Mouse (Mus musculus): Measurements from ENCODE around the gene Masp2. TPM values are rescaled to one million over a fixed set of nuclear protein-coding genes. Genes with fewer than 3 reads are reported as not detected.

Gene Masp2
- total and polyA plus RNA-seq, 3 experiments: 0.11 to 0.85 (median 0.21) TPM

DNA sequence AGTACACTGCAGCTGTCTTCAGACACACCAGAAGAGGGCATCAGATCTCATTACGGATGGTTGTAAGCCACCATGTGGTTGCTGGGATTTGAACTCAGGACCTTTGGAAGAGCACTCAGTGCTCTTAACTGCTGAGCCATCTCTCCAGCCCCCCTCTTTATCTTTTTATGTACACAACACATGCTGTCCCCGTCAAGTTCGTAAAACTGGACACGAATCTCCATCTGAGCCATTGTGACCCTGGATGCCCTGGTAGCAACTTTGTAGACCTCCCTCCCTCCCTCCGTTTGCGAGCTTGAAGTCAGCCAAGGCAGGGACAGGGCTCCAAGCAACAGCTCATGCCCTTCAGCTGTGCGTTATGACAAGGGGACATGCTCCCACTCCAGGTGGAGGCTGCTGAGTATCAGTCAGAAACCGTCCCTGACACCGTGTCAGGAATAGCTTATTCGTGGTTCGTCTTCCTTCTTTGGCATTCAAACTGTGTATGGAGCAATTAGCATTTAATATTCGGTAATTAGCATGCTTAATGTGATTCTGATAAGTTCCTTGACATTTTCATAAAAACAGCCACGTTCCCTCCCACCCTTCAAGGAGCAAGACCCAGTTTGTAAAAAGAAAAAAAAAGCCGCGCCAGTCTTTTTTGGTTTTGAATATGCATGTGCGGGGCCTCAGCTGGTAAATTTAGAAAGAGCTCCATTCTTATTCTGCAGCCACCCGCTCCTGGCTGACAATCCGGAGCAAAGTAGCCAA is 11.8 kb upstream of the Masp2 start:
- peaks cover 15 to 29% of the 10 kb centered on the region in 2 experiments for H3K4me1 ChIP-seq (ENCODE audit: control insufficient read depth in 1 of 2, insufficient read depth in 2 of 2)
- H3K9ac ChIP-seq (ENCODE audit: insufficient read depth, low read depth): peak overlapping the region; percentile 42; the same call in 1 of the 2 replicates
- peaks cover 23 to 33% of the 10 kb centered on the region in 2 experiments for H3K36me3 ChIP-seq (replicated peaks in 1 of 2; ENCODE audit: control insufficient read depth in 1 of 2, insufficient read depth in 1 of 2, low read length in 1 of 2)
- H3K4me3 ChIP-seq (replicated peaks in 1 of 3; ENCODE audit: low read depth in 2 of 3, low read length in 2 of 3, poor library complexity in 1 of 3): peak overlapping the region; percentile 57 to 88 (median 58)
- H3K27ac ChIP-seq (ENCODE audit: insufficient read depth, low read depth): peak overlapping the region; percentile 70
- peak overlapping the region; percentile 80 for H3K4me2 ChIP-seq (ENCODE audit: insufficient read depth, low read depth, poor library complexity, severe bottlenecking)
- peaks cover 12% of the 10 kb centered on the region for H3K9me3 ChIP-seq (replicated peaks; ENCODE audit: low read length)
- H3K27me3 ChIP-seq (replicated peaks): no peaks in the 10 kb centered on the region
- dilution Hi-C loops (cut with MboI; ENCODE audit: extremely low pct_ligation_motif_present, extremely low pct_unique_long_range_greater_than_20kb, low sequenced_read_pairs): no loop called here
- H3K79me2 ChIP-seq (replicated peaks; ENCODE audit: control insufficient read depth, extremely low read depth, insufficient read depth, poor library complexity, severe bottlenecking): peaks cover 27% of the 10 kb centered on the region
- in situ Hi-C loops (cut with MboI; ENCODE audit: low pct_ligation_motif_present, low pct_unique_long_range_greater_than_20kb, low sequenced_read_pairs): no loop called here
- DNase-seq (ENCODE audit: extremely low read depth): peak; percentile 47
- TF ChIP-seq HCFC1 (IDR thresholded peaks at IDR 0.05; ENCODE audit: low read depth, low read length): no peak
- no peak for TF ChIP-seq ETS1 (conservative IDR thresholded peaks at IDR 0.05; ENCODE audit: low read depth, low read length)
- peak; percentile 95 for TF ChIP-seq ZNF384 (IDR thresholded peaks at IDR 0.05; ENCODE audit: low read depth, low read length)

DNA sequence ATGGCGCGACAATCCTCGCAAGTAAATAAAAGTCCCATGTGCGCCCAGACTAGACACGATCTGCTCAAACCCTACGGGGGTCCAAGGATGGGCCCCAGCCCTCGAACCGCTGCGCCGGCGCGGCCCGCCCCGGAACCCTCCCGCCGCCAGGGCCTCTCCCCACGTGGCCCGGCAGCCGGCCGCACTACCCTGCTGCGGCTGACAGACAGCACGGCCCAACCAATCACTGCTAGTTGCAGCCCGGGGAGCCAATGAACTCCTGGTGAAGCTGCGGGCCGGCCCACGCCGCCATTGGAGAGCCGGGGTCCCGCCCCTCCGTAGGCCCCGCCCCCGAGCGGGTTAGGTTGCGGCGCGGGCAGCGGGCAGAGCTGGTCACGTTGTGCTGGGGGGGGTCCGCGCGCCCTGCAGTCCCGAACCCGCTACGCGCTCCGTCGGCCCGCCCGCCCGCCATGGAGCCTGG is 11.2 kb upstream of the Masp2 start, which contains the start of gene Srm:
Gene Srm (plus strand): TSS at position 333 of the 460 bp plus-strand sequence.
- in situ Hi-C loops (cut with MboI; ENCODE audit: low pct_ligation_motif_present, low pct_unique_long_range_greater_than_20kb, low sequenced_read_pairs): no loop called here
- no peak for TF ChIP-seq RAD21 (IDR thresholded peaks at IDR 0.05; ENCODE audit: low read depth, low read length)
- peak; percentile 78 for TF ChIP-seq HCFC1 (IDR thresholded peaks at IDR 0.05; ENCODE audit: low read depth, low read length)
- peak; percentile 90 for TF ChIP-seq USF1 (IDR thresholded peaks at IDR 0.05; ENCODE audit: low read depth, low read length)
- no peak for TF ChIP-seq GABPA (IDR thresholded peaks at IDR 0.05; ENCODE audit: insufficient replicate concordance, low read depth, low read length)
- no peak for TF ChIP-seq E2F4 (IDR thresholded peaks at IDR 0.05; ENCODE audit: insufficient replicate concordance, low read depth, low read length)
- TF ChIP-seq MEF2A (IDR thresholded peaks at IDR 0.05; ENCODE audit: borderline replicate concordance, low read depth, low read length): peak; percentile 76
- TF ChIP-seq ZKSCAN1 (IDR thresholded peaks at IDR 0.05; ENCODE audit: borderline replicate concordance, low read depth, low read length): no peak
- TF ChIP-seq ETS1 (conservative IDR thresholded peaks at IDR 0.05; ENCODE audit: low read depth, low read length): peak; percentile 46; the same call in 1 of the 2 replicates
- TF ChIP-seq ZMIZ1 (IDR thresholded peaks at IDR 0.05; ENCODE audit: low read depth, low read length): peak; percentile 69; the same call in 1 of the 2 replicates
- TF ChIP-seq JUN (IDR thresholded peaks at IDR 0.05; ENCODE audit: insufficient read depth, low read depth, low read length): no peak
- peak; percentile 93 for TF ChIP-seq MAX (IDR thresholded peaks at IDR 0.05; ENCODE audit: low read length)
- peak; percentile 73 for TF ChIP-seq ELF1 (IDR thresholded peaks at IDR 0.05; ENCODE audit: low read depth, low read length)
- peak; percentile 65; the same call in 1 of the 2 replicates for TF ChIP-seq TCF12 (IDR thresholded peaks at IDR 0.05; ENCODE audit: low read depth, low read length)
- TF ChIP-seq MXI1 (IDR thresholded peaks at IDR 0.05; ENCODE audit: low read depth, low read length): peak; percentile 97
- peak; percentile 75 for TF ChIP-seq POLR2A (IDR thresholded peaks at IDR 0.05; ENCODE audit: low read depth, low read length)
- no peak for TF ChIP-seq CHD1 (IDR thresholded peaks at IDR 0.05; ENCODE audit: low read depth, low read length)
- TF ChIP-seq KAT2A (IDR thresholded peaks at IDR 0.05; ENCODE audit: insufficient replicate concordance, low read length): peak; percentile 80; the same call in 1 of the 2 replicates
- TF ChIP-seq NELFE (IDR thresholded peaks at IDR 0.05; ENCODE audit: low read depth, low read length): peak; percentile 87
- TF ChIP-seq EP300 (IDR thresholded peaks at IDR 0.05; ENCODE audit: low read length): no peak
- peak; percentile 96 for TF ChIP-seq CHD2 (IDR thresholded peaks at IDR 0.05; ENCODE audit: low read length)
- peak; percentile 77; the same call in 1 of the 2 replicates for TF ChIP-seq SIN3A (IDR thresholded peaks at IDR 0.05; ENCODE audit: low read length)
- TF ChIP-seq PAX5 (IDR thresholded peaks at IDR 0.05; ENCODE audit: low read length): no peak
- peak; percentile 67; the same call in 1 of the 2 replicates for TF ChIP-seq BHLHE40 (IDR thresholded peaks at IDR 0.05; ENCODE audit: low read depth, low read length)
- TF ChIP-seq USF2 (conservative IDR thresholded peaks at IDR 0.05; ENCODE audit: low read depth, low read length): no peak; the same call in 1 of the 2 replicates
- no peak for TF ChIP-seq JUND (conservative IDR thresholded peaks at IDR 0.05; ENCODE audit: low read depth, low read length)
- no peak for TF ChIP-seq SMC3 (IDR thresholded peaks at IDR 0.05; ENCODE audit: low read depth, low read length)
- no peak for TF ChIP-seq CTCF (conservative IDR thresholded peaks at IDR 0.05 in 1 of 2, IDR thresholded peaks at IDR 0.05 in 1 of 2; ENCODE audit: low read depth in 2 of 2, low read length in 2 of 2)
- peak; percentile 70 for TF ChIP-seq MAZ (IDR thresholded peaks at IDR 0.05; ENCODE audit: low read depth, low read length)
- TF ChIP-seq MAFK (IDR thresholded peaks at IDR 0.05; ENCODE audit: insufficient replicate concordance, low read length): no peak
- no peak for TF ChIP-seq ZNF384 (IDR thresholded peaks at IDR 0.05; ENCODE audit: low read depth, low read length)

More for the DNA sequence above, 11.2 kb upstream of the Masp2 start, which contains the start of gene Srm:
- H3K4me2 ChIP-seq (ENCODE audit: insufficient read depth, low read depth, poor library complexity, severe bottlenecking): peak within 1 kb of the TSS; percentile 95
- peaks cover 17% of the 10 kb centered on the region for H3K9me3 ChIP-seq (replicated peaks; ENCODE audit: low read length)
- H3K79me2 ChIP-seq (replicated peaks; ENCODE audit: control insufficient read depth, extremely low read depth, insufficient read depth, poor library complexity, severe bottlenecking): peaks cover 27% of the 10 kb centered on the region
- peak; percentile 96 for DNase-seq (ENCODE audit: extremely low read depth)
- H3K4me3 ChIP-seq (replicated peaks in 1 of 3; ENCODE audit: low read depth in 2 of 3, low read length in 2 of 3, poor library complexity in 1 of 3): peak within 1 kb of the TSS; percentile 88 to 96 (median 92)
- H3K27ac ChIP-seq (ENCODE audit: insufficient read depth, low read depth): peak within 1 kb of the TSS; percentile 70
- peaks cover 15 to 29% of the 10 kb centered on the region in 2 experiments for H3K4me1 ChIP-seq (ENCODE audit: control insufficient read depth in 1 of 2, insufficient read depth in 2 of 2)
- H3K36me3 ChIP-seq (replicated peaks in 1 of 2; ENCODE audit: control insufficient read depth in 1 of 2, insufficient read depth in 1 of 2, low read length in 1 of 2): peaks cover 29 to 39% of the 10 kb centered on the region in 2 experiments
- dilution Hi-C loops (cut with MboI; ENCODE audit: extremely low pct_ligation_motif_present, extremely low pct_unique_long_range_greater_than_20kb, low sequenced_read_pairs): no loop called here
- peak within 1 kb of the TSS; percentile 91 for H3K9ac ChIP-seq (ENCODE audit: insufficient read depth, low read depth)
- no peaks in the 10 kb centered on the region for H3K27me3 ChIP-seq (replicated peaks)
